Mouse (Mus musculus): Measurements from ENCODE around the gene Hoxc11. TPM values are rescaled to one million over a fixed set of nuclear protein-coding genes. Genes with fewer than 3 reads are reported as not detected.

The Hoxc11 gene
- total and polyA plus RNA-seq, 3 experiments = not detected

DNA sequence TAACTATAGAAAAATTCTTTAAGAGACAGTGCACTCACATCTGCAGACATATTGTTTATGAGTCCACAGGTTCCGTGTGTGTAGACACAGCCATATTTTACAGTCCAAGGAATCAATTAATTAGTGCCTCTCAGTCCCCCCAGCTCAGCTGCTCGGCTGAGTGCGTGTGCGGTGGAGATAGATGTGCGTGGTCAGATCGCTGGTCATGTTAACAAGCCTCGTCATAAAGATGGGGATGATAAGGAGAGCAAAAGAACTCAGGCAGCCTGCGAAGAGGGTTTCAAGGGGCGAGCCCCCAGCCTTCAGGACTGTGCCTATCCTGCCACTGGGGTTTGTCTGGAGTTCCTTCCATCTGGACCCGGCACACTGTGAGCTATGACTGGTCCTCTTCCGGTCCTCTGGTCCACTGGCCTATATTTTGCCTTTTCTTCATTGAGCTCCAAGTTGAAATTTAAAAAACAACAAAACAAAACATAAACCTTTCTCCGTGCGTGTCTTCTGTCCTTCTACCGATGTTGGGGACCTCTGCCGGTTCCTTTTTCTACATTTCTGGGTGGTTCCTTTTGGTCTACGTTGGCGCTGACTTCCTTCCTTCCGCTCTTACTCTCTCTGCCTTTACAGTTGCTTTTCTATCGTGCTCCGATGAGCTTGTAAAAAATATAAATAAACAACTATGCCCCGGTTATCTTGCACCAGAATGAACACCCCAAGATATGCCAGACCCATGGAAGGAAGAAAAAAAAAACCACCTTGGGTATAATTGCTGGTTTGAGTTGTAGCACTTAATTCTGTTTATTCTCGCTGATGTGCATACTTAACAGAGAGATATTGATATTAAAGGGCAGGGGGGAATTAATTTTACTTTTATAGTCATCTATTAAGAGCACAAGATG, 8.8 kb upstream of the Hoxc11 start (continued):
- TF ChIP-seq KAT2A (conservative IDR thresholded peaks at IDR 0.05; ENCODE audit: low read depth, low read length) = no peak
- no peak for TF ChIP-seq CHD2 (IDR thresholded peaks at IDR 0.05; ENCODE audit: low read length)
- no peak for TF ChIP-seq CHD1 (IDR thresholded peaks at IDR 0.05; ENCODE audit: low read depth, low read length)
- peak; percentile 23; the same call in 1 of the 2 replicates for TF ChIP-seq TAL1 (IDR thresholded peaks at IDR 0.05; ENCODE audit: low read length)
- peak; percentile 78 for TF ChIP-seq GATA1 (IDR thresholded peaks at IDR 0.05; ENCODE audit: low read depth, low read length)
- no peak for TF ChIP-seq NRF1 (IDR thresholded peaks at IDR 0.05; ENCODE audit: insufficient read depth, low read depth, low read length, poor library complexity, severe bottlenecking)
- TF ChIP-seq TBP (IDR thresholded peaks at IDR 0.05; ENCODE audit: low read depth, low read length) = peak; percentile 93
- TF ChIP-seq ELF1 (IDR thresholded peaks at IDR 0.05; ENCODE audit: low read depth, low read length) = peak; percentile 65
- TF ChIP-seq ETS1 (IDR thresholded peaks at IDR 0.05; ENCODE audit: low read depth, low read length) = peak; percentile 64
- TF ChIP-seq BHLHE40 (IDR thresholded peaks at IDR 0.05; ENCODE audit: borderline replicate concordance, low read depth, low read length) = peak; percentile 14; the same call in 1 of the 2 replicates
- peak; percentile 83 for TF ChIP-seq ZMIZ1 (IDR thresholded peaks at IDR 0.05; ENCODE audit: low read depth, low read length)
- TF ChIP-seq MAFK (IDR thresholded peaks at IDR 0.05; ENCODE audit: borderline replicate concordance, low read depth, low read length) = no peak
- peak; percentile 52; the same call in 1 of the 2 replicates for TF ChIP-seq MAZ (IDR thresholded peaks at IDR 0.05; ENCODE audit: low read depth, low read length)
- TF ChIP-seq POLR2AphosphoS2 (IDR thresholded peaks at IDR 0.05; ENCODE audit: low read length) = peak; percentile 91
- peak; percentile 15 for TF ChIP-seq MAX (IDR thresholded peaks at IDR 0.05; ENCODE audit: low read length)
- peak in 1 of 3 experiments; percentile 9; a peak in 1 of 6 replicates for TF ChIP-seq CTCF (IDR thresholded peaks at IDR 0.05 in 2 of 3, conservative IDR thresholded peaks at IDR 0.05 in 1 of 3; ENCODE audit: control insufficient read depth in 1 of 3, insufficient read depth in 1 of 3, low read depth in 2 of 3, low read length in 3 of 3, poor library complexity in 1 of 3, severe bottlenecking in 1 of 3)
- peak; percentile 90 for TF ChIP-seq ZNF384 (IDR thresholded peaks at IDR 0.05; ENCODE audit: low read depth, low read length)
- 0 out of 2 replicates have a peak, but pooled peaks have one; percentile 28 for TF ChIP-seq MYB (IDR thresholded peaks at IDR 0.05; ENCODE audit: low read depth, low read length)
- TF ChIP-seq HCFC1 (IDR thresholded peaks at IDR 0.05; ENCODE audit: low read depth, low read length) = peak; percentile 79
- peak; percentile 14; the same call in 1 of the 2 replicates for TF ChIP-seq ZKSCAN1 (IDR thresholded peaks at IDR 0.05; ENCODE audit: low read depth, low read length)
- TF ChIP-seq MYC (IDR thresholded peaks at IDR 0.05; ENCODE audit: low read depth, low read length) = peak; percentile 41; the same call in 1 of the 2 replicates
- peak; percentile 73 for TF ChIP-seq SIN3A (IDR thresholded peaks at IDR 0.05; ENCODE audit: low read length)
- TF ChIP-seq RCOR1 (IDR thresholded peaks at IDR 0.05; ENCODE audit: low read depth, low read length) = no peak; the same call in 1 of the 2 replicates
- no peak for TF ChIP-seq ZC3H11A (IDR thresholded peaks at IDR 0.05; ENCODE audit: low read depth, low read length)
